Comparison of ENCODE assay signal across 14 mouse cellular contexts in genomic region chr2:136975774-136976173, GRCm38 (mm10).
DNase-seq lines count a peak whose midpoint lies in the region; ATAC-seq lines count a peak whose summit lies in the region.
"Had no signal": no experiment of that assay in that cellular context is flagged by ENCODE, and none has a peak within 500 bp of the region (broad histone marks: within the 10 kb centered on the region; RNA-seq: fewer than 3 reads in every experiment).

No protein-coding gene starts in this region.

- ATAC-seq in cerebellum, adult (ENCODE audit: insufficient number of reproducible peaks, low FRiP score, low TSS enrichment) = peak; percentile 52; the same call in 1 of the 2 replicates
- ATAC-seq in heart, embryonic 12.5 days (ENCODE audit: insufficient number of reproducible peaks, low FRiP score) = no peak
- ATAC-seq: intestine, postnatal 0 days had no signal

- H3K4me2 ChIP-seq in heart, embryonic 12.5 days = no peak overlapping the region
- H3K4me2 ChIP-seq: embryonic facial prominence, embryonic 12.5 days had no signal

- H3K27ac ChIP-seq in heart, embryonic 12.5 days (ENCODE audit: poor library complexity, severe bottlenecking) = no peak overlapping the region
- H3K27ac ChIP-seq: embryonic facial prominence, embryonic 12.5 days; limb, embryonic 10.5 days; liver, embryonic 14.5 days; macrophage had no signal

- no peaks in the 10 kb centered on the region for H3K36me3 ChIP-seq in heart, embryonic 12.5 days
- H3K36me3 ChIP-seq: embryonic facial prominence, embryonic 12.5 days; limb, embryonic 10.5 days had no signal

- H3K4me3 ChIP-seq in heart, embryonic 12.5 days = no peak overlapping the region
- H3K4me3 ChIP-seq: embryonic facial prominence, embryonic 12.5 days; limb, embryonic 10.5 days had no signal

- H3K4me1 ChIP-seq in heart, embryonic 12.5 days (replicated peaks) = peaks cover 2% of the 10 kb centered on the region
- H3K4me1 ChIP-seq: limb, embryonic 10.5 days had no signal

- H3K9me3 ChIP-seq in heart, embryonic 12.5 days (replicated peaks) = no peaks in the 10 kb centered on the region
- H3K9me3 ChIP-seq: embryonic facial prominence, embryonic 12.5 days; limb, embryonic 10.5 days had no signal

- H3K27me3 ChIP-seq in heart, embryonic 12.5 days (replicated peaks) = no peaks in the 10 kb centered on the region
- H3K27me3 ChIP-seq: embryonic facial prominence, embryonic 12.5 days had no signal

- DNase-seq in cerebellum, adult 9-10 months = no peak
- DNase-seq in heart, adult 11 months = peak; percentile 89
- DNase-seq in lung, postnatal 10 days = peak; percentile 35
- DNase-seq in lung, postnatal 14 days = no peak
- DNase-seq in gastrocnemius, postnatal 25 days = peak; percentile 32
- DNase-seq: B cell, adult 2 months; kidney, postnatal 25 days had no signal

- H3K9ac ChIP-seq in heart, embryonic 12.5 days = no peak overlapping the region
- H3K9ac ChIP-seq: embryonic facial prominence, embryonic 12.5 days; liver, embryonic 14.5 days had no signal

- 50% methylated on average over 1 of the region's 1 CpGs for WGBS in heart, embryonic 12.5 days

Comparison
In these comparisons a context has a peak if more than half of its experiments do, and no peak if none do; other contexts are left out.
1. DNase-seq: peak in heart, adult 11 months (single experiment), lung, postnatal 10 days (single experiment) and gastrocnemius, postnatal 25 days (single experiment); none in cerebellum, adult 9-10 months (single experiment) and lung, postnatal 14 days (single experiment).